Mouse (Mus musculus) fibroblast of lung, adult 2 months (primary cell): ENCODE measurements at regions not wholly inside any gene's neighbourhood (a gene's known extent, or its start where the extent isn't known, plus 50 kb on each side); places are given as distances from the start of the nearest gene placed in this dataset.
A peak's percentile ranks its signal among the peaks of the same experiment; 100 is the strongest.

Experiments used
- DNase-seq: peaks from one replicate; pipeline ENCODE4 v3.0.0-alpha.2; 2011; ENCODE audit warnings: low read depth

DNA sequence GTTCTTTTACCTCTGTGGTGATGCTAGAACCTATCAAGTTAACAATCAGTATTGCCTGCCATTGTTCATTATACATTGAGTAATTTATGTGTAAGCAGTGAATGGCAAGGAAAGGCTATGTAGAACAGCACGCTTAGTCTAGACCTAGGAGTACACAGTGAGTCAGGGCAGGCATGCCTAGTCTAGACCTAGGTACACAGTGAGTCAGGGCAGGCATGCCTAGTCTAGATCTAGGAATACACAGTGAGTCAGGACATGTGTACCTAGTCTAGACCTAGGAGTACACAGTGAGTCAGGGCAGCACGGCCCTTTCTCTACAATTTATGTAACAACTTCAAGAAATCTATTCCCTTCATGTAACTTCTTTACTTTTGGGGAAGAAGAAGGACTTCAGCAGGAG, 347.2 kb downstream of the Tmem232 start:
- no peak for DNase-seq

DNA sequence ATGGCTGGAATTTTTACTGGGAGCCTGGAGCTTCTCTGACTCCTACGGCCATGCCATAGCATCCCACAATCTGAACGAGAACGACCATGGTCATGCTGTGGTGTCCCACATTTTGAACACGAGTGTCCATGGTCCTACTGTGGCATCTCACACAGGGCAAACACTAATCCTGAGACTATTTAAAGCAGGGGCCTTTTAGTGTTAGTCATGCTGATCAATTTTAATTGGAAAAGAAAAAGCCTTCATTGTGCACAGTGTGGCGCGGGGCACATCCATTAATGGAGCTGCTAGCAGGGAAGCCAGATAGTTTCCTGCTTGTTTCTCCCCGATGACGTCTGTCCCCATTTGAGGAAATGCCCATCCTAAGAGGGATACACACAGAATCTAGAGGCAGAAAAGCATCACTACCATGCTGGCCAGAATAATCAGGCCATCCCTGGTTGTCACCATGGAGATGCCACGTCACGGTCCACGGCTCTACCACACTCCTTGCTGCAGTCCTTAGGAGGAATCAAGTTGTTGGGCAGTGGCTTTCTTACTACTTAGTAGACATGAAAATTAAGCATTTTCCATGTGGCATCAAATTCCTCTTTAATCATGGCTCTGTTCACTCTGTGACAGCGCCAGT, 348.0 kb downstream of the Tmem232 start:
- DNase-seq: no peak

DNA sequence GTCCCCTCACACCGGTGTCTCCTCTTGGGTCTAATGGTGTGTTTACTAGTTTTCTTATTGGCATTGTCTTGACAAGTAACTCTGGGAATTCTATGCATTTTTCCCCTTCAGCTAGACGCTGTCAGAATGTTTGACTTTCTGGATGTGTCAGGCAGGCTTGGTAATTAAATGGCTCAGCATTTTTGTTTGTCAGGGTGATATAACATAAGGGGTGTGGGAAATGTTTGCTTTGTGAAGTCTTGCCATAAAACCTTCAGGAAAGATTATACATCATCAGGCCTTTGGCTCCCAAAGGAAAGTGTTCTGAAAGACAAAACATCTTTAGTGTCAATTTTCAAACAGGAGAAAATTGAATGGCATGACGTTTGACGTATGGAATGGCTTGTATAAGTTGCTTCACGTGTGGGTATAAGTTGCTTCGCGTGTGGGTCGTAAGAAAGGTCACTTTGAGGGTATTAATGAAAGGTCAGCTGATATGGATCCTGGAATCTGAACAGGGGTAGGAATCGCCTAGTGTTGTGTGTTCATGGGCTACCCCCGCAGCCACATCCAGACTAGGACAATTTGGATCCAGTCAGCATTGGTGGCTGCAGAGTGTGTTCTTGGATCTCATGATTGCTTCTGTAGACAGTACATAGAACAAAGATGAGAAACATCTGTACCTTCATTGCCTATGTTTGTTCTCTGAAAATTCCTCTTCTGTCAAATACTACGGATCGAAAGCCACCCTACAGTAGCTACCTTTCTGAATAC, 349.6 kb downstream of the Tmem232 start:
- no peak for DNase-seq

DNA sequence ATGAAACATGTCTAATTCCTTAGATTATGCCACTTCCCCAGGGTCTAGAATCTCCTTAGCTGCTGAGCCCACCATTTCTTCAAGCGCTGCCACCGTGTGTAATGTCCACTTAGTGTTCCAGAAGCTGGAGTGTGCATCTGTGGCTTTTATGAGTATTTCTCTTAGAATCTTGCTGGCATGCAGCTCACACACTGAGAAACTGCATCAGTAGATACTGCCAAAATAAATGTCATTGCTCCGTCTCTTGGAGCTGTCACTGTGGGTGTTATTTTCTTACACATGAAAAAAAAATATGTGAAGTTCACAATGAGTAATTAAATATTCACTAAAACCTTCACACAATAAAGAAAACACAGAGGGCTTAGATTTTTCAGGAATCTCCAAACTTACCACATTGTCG, 345.3 kb upstream of the 4930583I09Rik start:
- no peak for DNase-seq

DNA sequence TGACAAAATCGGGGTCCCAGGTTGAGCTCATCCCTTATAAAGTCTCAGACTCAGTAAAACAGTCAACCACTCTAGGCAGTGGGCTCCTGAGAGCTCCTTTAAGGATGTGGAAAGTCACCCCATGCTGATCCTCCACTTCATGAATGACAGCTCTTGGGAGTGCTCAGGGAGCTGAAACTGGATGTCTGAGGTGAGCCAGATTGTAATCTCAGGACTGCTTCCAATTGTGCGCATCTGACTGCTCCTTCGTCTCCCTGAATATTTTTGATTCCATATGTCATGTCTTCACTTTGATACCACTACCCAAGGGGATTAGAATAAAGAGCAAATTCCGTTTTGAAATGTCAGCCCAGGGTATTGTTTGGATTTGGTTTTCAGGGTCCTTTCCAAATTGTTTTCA, 339.9 kb upstream of the 4930583I09Rik start:
- no peak for DNase-seq

DNA sequence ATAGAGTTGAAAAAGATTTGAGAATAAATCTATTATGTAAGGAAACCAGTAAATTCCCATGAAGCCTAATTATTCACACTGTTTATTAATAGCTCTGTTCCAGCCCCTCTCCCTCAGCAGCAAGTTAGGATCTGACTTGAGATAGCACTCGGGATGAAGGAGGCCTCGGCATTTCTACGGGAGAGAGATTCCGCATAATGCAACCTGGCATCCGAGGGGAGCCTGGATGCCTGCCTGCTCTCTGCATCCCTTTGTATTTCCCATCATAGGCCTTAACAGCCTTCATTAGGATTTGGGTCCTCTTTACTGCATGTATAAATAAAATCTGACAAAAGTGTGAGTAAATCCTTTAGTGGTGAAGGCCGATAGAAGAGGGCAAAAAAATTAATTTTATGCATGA, 338.2 kb upstream of the 4930583I09Rik start:
- DNase-seq: no peak

DNA sequence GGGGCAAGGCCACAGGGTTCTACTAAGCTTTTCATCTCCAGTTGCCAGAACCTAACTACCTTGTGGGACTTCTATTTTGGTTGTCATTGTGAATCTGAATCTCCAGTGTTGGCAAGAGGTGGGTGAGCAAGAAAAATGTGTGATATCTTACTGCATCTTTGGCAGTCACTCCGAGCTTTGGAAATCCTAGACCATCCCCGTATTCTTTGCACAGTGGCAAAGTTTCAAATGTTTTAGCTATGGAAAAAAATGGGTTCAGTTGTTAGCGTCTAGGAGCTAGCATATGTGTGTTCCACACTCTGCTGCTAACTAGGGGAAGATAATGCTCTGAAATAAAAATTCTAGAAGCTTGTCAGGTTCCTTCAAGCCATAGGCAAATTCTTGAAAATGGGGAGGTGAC, 337.4 kb upstream of the 4930583I09Rik start:
- no peak for DNase-seq

DNA sequence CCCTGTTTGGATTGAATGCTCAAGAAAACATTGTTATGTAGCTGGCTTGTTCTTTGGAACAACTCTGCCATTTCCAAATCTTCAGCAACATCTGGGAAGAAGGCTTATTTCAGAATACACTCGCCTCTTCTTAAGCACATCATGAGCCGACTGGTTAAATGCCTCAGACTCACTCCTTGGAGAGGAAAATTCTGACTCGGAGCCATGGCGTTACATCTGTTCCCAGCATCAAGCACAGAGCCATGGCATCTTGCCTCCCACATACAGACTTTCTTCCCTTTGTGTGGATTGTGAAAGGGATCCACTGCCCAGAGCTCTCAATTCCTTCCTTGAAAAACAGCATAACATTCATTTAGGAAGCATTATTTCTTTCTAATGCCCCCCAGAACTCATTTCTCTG, 334.8 kb upstream of the 4930583I09Rik start:
- no peak for DNase-seq

DNA sequence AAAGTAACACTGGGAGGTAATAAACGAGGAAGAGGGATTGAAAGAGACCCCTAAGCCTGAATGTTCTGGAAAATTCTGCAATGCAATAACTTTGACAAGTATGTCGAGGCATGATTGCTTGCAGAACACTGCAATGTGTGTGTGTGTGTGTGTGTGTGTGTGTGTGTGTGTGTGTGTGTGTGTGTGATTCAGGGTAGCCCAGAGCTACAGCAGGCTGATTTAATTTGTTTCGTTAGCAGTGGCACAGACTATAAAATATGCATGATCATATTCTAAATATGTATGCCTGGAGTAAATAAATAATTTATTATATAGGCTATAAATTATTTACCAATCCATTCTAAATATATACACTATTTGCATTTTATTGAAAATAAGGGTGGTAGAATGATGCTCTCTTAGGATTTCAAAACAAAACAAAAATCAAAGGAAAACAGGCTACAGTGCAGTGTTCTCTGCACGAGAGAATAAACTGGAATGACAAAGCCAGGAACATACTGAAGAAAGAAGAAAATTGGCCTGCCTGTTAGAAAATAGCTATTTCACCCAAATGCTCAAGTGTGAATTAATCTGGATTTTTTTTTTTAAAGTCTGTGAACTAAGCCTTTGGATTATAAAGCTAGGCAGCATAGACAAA, 334.2 kb upstream of the 4930583I09Rik start:
- no peak for DNase-seq

DNA sequence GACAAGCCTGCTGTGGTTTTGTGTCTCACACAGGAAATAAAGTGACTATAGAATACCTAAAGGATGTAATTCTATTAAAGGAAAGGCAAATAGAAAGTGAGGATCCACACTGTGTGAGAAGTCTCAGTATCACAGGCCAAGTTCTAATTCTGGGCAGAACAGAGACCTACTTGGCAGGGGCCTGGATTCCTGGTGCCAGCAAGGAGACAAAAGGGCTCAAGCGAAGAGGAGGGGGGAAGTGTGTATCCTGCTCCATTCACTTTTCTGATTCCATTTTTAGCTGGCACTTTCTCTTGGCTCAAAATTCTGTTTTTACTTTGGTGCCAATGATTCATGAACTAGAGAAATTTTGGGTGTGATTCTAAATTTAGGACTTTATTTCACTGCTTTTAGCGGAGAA, 310.5 kb upstream of the 4930583I09Rik start:
- DNase-seq: no peak

DNA sequence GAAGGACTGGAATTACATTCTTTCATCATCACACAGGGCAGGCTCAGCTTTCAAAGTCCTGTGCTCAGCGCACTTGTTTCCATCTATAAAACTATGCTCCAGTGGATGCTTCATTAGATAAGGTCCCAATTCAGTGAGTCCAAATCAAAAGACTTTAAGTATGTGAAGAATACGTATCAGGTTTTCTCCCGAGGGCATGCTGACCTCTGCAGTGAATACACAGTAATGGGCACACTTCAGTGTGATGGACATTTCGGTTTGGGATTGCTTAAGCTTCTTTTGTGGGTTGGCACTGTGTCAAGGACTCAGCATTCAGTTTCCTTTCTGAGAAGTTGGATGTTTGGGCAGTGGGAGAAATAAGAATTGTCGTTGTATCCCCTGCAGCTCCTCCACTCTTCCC, 278.8 kb upstream of the 4930583I09Rik start:
- DNase-seq: no peak

DNA sequence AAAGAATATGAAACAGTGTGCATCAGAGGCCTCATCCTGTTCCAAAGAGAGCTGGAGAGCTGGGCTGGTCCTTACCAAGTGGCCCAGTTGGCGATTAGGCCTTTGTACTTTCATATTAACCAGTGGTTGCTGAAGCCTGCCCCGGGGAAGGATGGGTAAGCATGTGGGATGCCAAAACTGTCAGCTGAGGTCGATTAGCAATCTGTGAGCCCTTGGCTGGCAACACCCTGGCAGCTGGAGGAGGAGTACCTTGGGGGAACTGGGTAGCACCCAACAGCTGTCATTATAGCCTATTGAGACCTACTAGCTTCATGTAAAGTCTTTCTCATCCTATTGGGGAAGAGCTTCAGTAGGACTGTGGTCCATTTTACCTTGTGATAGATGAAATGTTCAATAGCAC, 277.2 kb upstream of the 4930583I09Rik start:
- DNase-seq: no peak

DNA sequence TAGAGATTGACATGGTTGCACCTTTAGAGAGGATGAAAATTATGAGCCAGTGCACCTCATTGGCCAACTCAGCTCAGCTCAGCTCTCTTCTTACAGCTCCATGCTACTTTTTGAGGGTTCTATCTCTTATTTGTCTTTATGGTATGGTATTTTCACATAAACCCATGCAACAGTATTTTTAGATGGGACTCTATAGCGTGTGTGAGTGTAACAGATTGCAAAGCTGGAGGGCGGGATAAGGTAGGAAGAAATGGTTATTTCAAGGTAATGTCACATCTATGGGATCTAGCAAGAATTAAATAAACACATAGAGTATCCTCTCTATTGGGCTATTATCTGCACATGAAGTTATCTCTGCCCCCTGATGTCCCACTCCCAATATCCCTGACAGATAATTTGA, 269.8 kb upstream of the 4930583I09Rik start:
- DNase-seq: no peak

DNA sequence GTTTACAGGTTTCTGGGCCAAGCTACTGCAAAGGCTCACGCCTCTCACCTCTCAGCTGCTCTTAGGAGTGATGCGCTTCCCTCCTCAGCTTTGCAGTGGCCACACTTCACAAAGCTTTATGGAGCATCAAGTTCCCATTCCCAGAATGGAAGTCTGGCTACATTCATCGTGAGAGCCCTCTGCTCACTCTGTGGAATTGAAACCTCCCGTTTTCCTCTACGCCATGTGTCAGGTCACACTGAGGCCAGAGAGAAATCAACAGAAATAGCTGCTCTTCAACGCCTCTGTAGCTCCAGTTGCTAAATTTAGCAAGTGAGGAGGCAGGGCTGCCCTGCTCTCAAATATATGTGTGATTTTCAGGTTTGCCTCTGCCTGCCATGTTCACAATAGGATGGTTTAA, 265.3 kb upstream of the 4930583I09Rik start:
- DNase-seq: no peak

DNA sequence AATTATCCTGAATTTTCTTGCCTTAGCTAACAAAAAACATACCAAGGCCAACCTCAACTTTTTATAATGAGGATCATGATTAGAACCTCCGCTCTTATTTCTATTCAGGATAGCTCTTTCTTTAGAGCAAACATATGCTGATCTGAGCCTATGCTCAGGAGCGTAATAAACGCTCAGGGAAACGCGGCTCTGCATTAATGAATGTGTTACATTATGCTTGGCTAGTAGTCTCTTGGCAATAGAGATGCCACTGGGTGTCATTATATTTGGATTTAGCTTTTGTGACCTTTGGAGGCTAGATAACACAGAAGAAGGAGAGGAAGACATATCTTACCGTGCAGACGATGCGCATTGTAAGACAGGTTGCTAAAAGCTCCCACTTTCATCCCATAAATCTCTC, 246.4 kb upstream of the 4930583I09Rik start:
- DNase-seq: no peak

DNA sequence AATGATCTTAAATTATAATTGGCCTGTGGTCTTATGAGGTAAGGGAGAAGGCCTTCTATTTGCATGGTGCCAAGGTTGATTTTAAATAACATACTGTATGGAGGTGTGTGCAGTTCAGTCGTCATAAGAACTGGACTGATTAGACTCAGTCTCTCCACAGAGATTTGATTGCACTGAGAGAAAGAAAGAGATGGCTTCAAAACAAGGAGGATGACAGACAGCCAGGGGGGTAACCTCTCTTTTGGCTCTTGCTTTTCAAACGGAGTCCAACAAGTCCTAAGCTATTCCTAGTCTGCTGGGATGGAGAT, 245.9 kb upstream of the 4930583I09Rik start:
- no peak for DNase-seq

DNA sequence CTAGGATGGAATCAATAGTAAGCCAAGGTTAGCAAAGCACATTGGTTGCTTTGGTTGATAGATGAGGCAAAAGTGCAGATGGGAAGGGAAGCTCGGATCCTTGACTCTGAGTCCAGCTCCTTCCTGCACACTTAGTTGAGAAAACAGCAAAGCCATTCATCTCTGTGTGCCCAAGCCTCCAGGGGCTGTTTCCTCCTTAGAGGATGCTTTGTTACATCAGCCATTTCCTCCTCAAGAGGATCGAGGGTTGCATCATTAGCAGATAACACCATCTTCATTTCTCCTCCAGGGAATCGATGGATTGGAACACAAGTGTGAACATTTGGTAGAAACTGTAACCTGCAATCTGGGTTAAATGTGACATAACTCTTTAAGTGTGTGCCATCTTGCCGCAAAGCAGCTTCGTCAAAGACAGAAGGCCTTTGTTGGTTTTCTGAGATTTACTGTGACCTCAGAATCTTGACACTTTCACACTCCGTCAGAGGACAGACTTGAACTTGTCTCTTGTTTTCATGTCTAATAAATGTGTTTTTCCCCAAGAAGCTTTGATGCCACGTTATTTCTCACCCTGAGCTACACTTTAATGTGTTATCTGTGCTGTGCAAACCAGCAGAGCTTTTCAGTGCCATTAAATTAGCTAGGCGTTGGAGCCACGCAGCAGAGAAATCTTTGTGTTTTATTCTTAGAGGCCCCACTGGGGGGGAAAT, 245.4 kb upstream of the 4930583I09Rik start:
- no peak for DNase-seq

DNA sequence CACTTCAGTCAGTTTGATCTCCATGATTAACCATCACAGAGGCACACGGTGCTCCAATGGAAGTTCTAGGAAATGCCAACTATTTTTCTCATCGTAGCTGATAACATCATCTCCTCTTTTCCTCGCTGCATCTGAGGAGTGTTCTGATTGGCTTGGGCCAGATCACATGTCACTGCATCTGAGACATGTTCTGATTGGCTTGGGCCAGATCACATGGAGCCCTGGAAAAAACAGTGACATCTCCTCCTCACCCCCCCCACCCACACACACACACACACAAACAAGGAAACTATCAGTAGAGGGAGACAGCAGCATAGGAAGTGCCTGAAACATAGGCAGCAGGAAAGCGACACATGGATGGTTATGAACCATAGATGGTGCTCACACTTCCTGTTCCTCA, 239.0 kb upstream of the 4930583I09Rik start:
- DNase-seq: no peak

DNA sequence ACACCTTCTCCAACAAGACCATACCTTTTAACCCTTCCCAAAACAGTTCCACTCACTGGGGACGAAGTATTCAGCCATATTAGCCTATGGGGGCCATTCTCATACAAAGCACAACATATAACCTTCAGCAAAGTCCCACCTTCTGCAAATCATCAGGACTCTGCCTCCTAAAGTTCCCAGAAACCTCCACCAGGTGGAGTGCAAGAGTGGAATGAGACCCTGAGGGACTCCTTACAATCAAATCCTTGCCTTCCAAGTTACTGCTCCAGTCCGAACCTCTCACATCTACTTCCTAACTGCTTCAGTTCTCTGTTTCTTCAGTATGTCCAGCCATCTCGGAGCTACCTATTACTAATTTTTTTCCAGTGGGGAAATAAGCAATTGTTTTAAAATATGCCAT, 235.2 kb upstream of the 4930583I09Rik start:
- no peak for DNase-seq

DNA sequence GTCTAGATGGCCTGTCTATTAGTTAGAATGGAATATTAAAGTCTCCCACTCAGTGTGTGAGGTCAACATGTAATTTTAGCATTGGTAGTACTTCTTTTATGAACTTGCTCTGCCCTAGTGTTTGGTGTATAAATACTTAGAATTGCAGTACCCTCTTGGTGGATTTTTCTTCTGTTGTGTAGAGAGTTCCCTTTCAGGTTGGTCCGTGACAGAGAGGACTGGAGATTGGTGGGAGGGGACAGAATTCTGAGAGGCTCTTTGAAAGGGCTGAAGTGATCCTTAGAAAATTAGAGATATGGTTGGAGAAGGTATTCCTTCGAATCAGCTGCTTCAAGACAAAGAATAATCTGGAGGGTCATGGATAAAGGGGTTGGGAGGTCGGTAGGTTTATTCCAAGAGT, 230.3 kb upstream of the 4930583I09Rik start:
- DNase-seq: no peak

DNA sequence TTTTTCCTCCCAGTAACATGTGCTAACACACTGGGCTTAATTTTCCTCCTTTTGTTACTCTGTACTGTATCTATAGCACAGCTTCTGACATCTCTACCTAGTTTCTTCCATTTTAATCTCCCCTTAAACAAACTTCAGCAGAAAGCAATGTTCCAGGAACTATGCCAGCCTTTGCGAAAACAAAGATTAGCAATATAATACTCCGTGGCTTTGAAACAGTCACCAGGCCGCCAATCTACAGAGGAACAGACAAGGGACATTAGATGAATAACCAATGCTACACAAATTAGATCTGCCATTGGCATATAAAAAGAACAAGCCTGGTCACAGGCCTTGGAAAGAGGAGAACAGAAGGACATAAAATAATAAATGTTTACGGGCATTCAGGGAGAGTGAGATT, 220.2 kb upstream of the 4930583I09Rik start:
- no peak for DNase-seq

DNA sequence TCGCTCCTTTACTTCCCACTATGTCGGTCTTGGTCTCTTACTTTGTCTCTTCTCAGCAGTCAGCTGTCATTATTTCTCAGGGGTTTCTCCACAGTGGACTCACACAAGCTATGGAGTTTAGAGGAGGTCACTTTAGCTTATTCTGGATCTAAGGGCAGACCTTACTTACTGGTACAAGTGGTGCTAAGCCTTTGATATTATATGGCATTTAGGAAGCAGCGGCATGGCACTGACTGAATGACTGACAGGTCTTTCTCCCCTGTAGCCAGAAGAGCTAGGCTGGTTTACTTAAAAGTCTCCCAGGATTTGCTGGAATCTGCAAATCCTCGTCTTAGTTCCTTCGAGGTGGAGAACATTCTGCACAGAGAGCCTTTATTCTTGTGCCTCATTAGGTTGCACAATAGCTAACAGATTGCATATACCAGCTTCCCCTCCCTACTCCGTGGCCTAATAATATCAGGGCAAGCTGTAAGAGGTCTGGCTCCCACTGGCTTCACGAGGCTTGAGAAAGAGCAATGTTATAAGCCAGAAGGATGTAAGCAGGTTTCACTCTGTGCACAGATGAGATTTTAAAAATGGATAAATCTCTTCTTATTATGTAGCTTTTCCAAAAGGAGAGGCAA, 214.1 kb upstream of the 4930583I09Rik start:
- peak; percentile 4 for DNase-seq

DNA sequence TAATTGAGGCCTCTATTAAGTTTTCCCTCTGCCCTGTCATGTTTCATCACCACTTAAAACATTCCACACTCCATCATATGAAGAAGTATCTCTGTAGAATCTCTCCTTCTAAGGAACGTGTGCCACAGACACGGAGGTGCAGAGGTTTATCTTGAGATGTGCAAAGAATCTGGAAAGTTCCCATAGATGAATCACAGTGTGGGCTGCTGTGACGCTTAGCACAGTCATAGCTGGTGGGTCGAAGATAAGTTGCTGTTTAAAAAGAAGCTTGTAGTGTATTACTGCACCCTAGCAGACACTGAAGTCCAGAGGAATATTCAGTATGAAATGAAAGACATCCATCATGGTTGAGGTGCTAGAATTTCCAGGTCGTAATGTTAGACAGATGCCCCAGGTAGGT, 179.9 kb upstream of the 4930583I09Rik start:
- DNase-seq: no peak
